Mouse (Mus musculus) CH12.LX (cell line): ENCODE measurements around the gene Dapk2.

ENCODE experiments used
- CHD2 ChIP-seq: IDR thresholded peaks from 2 replicates; pipeline ENCODE4 v1.6.1; 2011; ENCODE audit warnings: low read length, improper control_type of control experiment
- CTCF ChIP-seq, 2 experiments: IDR thresholded peaks in 1 of 2; conservative IDR thresholded peaks in 1 of 2; 2 replicates each; pipeline ENCODE4 v1.5.1; 2011 to 2012; ENCODE audit warnings: low read depth in 2 of 2, low read length in 2 of 2, improper control_type of control experiment in 1 of 2, inconsistent platforms in 1 of 2, mild to moderate bottlenecking in 1 of 2, moderate library complexity in 1 of 2
- EP300 ChIP-seq: IDR thresholded peaks from 2 replicates; pipeline ENCODE4 v1.6.1; 2011; ENCODE audit warnings: low read length, improper control_type of control experiment
- POLR2A ChIP-seq: IDR thresholded peaks from 2 replicates; pipeline ENCODE4 v1.6.1; 2011; ENCODE audit warnings: low read depth, mild to moderate bottlenecking, improper control_type of control experiment, low read length
- ZNF384 ChIP-seq: IDR thresholded peaks from 2 replicates; pipeline ENCODE4 v1.6.1; 2012; ENCODE audit warnings: low read depth, low read length, improper control_type of control experiment, inconsistent platforms

DNA sequence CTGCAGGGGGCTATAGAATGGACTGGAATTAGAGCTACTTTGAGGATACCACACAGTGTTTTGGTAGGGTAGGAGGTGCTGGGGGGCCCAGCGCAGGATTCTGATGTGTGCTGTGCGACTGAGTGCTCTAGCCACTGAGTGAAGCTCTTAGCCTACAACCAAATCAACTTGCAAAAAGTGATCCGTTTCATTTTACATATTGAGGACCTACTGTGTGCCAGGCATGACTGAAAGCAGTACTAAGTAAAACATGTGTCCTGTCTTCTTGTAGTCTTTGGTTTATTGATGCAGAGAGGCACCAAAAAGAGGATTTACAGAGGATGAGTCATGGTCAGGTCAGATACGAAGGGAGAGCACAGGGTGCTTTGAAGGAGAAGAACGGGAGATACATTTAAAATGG is 9.2 kb downstream of the Dapk2 start:
- TF ChIP-seq CHD2 (no peak), CTCF (conservative IDR thresholded peaks at IDR 0.05 in 1 of 2, IDR thresholded peaks at IDR 0.05 in 1 of 2; ENCODE audit: low read depth in 2 of 2, low read length in 2 of 2) (no peak), EP300 (no peak), ZNF384 (no peak), POLR2A (no peak)
